Mouse (Mus musculus) cerebellum, postnatal 14 days (tissue): ENCODE data around the gene Etnk1.
"Not testable (repeated sequence)": the region's sequence is repeated elsewhere in the genome, so short reads cannot be mapped to it uniquely, and the experiment has no call there.

Source experiments
- DNase-seq, 2 experiments: peaks; one replicate each; pipeline ENCODE4 v3.0.0; 2021; ENCODE audit warnings: mixed read lengths in 2 of 2

Etnk1 gene

GRCm38 (mm10) chr6:143166452-143167357 lies at the start of gene Etnk1:
TSS of gene Etnk1 (plus strand) at chr6:143167221.
- DNase-seq = peak; percentile 99

GRCm38 (mm10) chr6:143119325-143119724 lies 47.7 kb upstream of the Etnk1 start:
- no peak for DNase-seq

- no peak for DNase-seq
Observed at GRCm38 (mm10) chr6:143125721-143126120, 41.3 kb upstream of the Etnk1 start.

- no peak for DNase-seq
Observed at GRCm38 (mm10) chr6:143129466-143129865, 37.6 kb upstream of the Etnk1 start.

GRCm38 (mm10) chr6:143129952-143130351 lies 37.1 kb upstream of the Etnk1 start:
- DNase-seq = no peak

- DNase-seq = no peak
Observed at GRCm38 (mm10) chr6:143130411-143130810, 36.6 kb upstream of the Etnk1 start.

GRCm38 (mm10) chr6:143131895-143132652 lies 34.9 kb upstream of the Etnk1 start:
- DNase-seq = no peak

GRCm38 (mm10) chr6:143133150-143133549 lies 33.9 kb upstream of the Etnk1 start:
- no peak for DNase-seq

GRCm38 (mm10) chr6:143135097-143135496 lies 31.9 kb upstream of the Etnk1 start:
- no peak for DNase-seq

GRCm38 (mm10) chr6:143136688-143137087 lies 30.3 kb upstream of the Etnk1 start:
- no peak for DNase-seq

GRCm38 (mm10) chr6:143137341-143137740 lies 29.7 kb upstream of the Etnk1 start:
- DNase-seq = no peak

- no peak for DNase-seq
Observed at GRCm38 (mm10) chr6:143139417-143139816, 27.6 kb upstream of the Etnk1 start.

GRCm38 (mm10) chr6:143140884-143141283 lies 26.1 kb upstream of the Etnk1 start:
- DNase-seq = no peak

GRCm38 (mm10) chr6:143141624-143142592 lies 25.1 kb upstream of the Etnk1 start:
- not testable (repeated sequence) for DNase-seq

GRCm38 (mm10) chr6:143142861-143143260 lies 24.2 kb upstream of the Etnk1 start:
- no peak for DNase-seq

GRCm38 (mm10) chr6:143143321-143143720 lies 23.7 kb upstream of the Etnk1 start:
- DNase-seq = no peak

- peak; percentile 46 to 59 for DNase-seq
Observed at GRCm38 (mm10) chr6:143143775-143144273, 23.2 kb upstream of the Etnk1 start.

- DNase-seq = no peak
Observed at GRCm38 (mm10) chr6:143144556-143144955, 22.5 kb upstream of the Etnk1 start.

GRCm38 (mm10) chr6:143145051-143145450 lies 22.0 kb upstream of the Etnk1 start:
- DNase-seq = no peak

- no peak for DNase-seq
Observed at GRCm38 (mm10) chr6:143146756-143147155, 20.3 kb upstream of the Etnk1 start.

- DNase-seq = no peak
Observed at GRCm38 (mm10) chr6:143148868-143149267, 18.2 kb upstream of the Etnk1 start.

- DNase-seq = no peak
Observed at GRCm38 (mm10) chr6:143149766-143150291, 17.2 kb upstream of the Etnk1 start.
